9 mouse cellular contexts compared by ENCODE assay signal in genomic region chr10:42246483-42246882, GRCm38 (mm10). TPM values are rescaled to one million over a fixed set of nuclear protein-coding genes. Genes with fewer than 3 reads are reported as not detected.
DNase-seq lines count a peak whose midpoint lies in the region; ATAC-seq and TF ChIP-seq lines count a peak whose summit lies in the region.
"Had no signal": no experiment of that assay in that cellular context is flagged by ENCODE, and none has a peak within 500 bp of the region (broad histone marks: within the 10 kb centered on the region; RNA-seq: fewer than 3 reads in every experiment).

No protein-coding gene starts in this region.

- H3K27ac ChIP-seq in heart, embryonic 15.5 days, result peak overlapping the region; percentile 67
- H3K27ac ChIP-seq in limb, embryonic 12.5 days, result peak overlapping the region; percentile 84
- H3K27ac ChIP-seq in hindbrain, embryonic 11.5 days (ENCODE audit: low read depth, low read length), result no peak overlapping the region
- H3K27ac ChIP-seq in forebrain, embryonic 12.5 days, result no peak overlapping the region
- H3K27ac ChIP-seq: hindbrain, embryonic 15.5 days; midbrain, embryonic 10.5 days had no signal

- H3K9me3 ChIP-seq in heart, embryonic 15.5 days (replicated peaks), result no peaks in the 10 kb centered on the region
- no peaks in the 10 kb centered on the region for H3K9me3 ChIP-seq in G1E (replicated peaks)
- H3K9me3 ChIP-seq in limb, embryonic 12.5 days, result no peaks in the 10 kb centered on the region
- no peaks in the 10 kb centered on the region for H3K9me3 ChIP-seq in hindbrain, embryonic 11.5 days (ENCODE audit: control insufficient read depth, low read length)
- no peaks in the 10 kb centered on the region for H3K9me3 ChIP-seq in forebrain, embryonic 12.5 days
- H3K9me3 ChIP-seq: hindbrain, embryonic 15.5 days; midbrain, embryonic 10.5 days had no signal

- no peak for TF ChIP-seq CTCF in G1E (IDR thresholded peaks at IDR 0.05; ENCODE audit: low read depth, low read length)

- H3K4me1 ChIP-seq in heart, embryonic 15.5 days (replicated peaks), result peaks cover 79% of the 10 kb centered on the region
- H3K4me1 ChIP-seq in G1E (ENCODE audit: insufficient read depth, low read depth, low read length), result peaks cover 95% of the 10 kb centered on the region
- H3K4me1 ChIP-seq in limb, embryonic 12.5 days (replicated peaks), result peaks cover 70% of the 10 kb centered on the region
- H3K4me1 ChIP-seq in hindbrain, embryonic 11.5 days (replicated peaks; ENCODE audit: control insufficient read depth, insufficient read depth, low read length), result no peaks in the 10 kb centered on the region
- H3K4me1 ChIP-seq in forebrain, embryonic 12.5 days, result peaks cover 15% of the 10 kb centered on the region

- no peaks in the 10 kb centered on the region for H3K27me3 ChIP-seq in heart, embryonic 15.5 days
- no peaks in the 10 kb centered on the region for H3K27me3 ChIP-seq in G1E (ENCODE audit: insufficient read depth, low read length)
- no peaks in the 10 kb centered on the region for H3K27me3 ChIP-seq in limb, embryonic 12.5 days
- H3K27me3 ChIP-seq in hindbrain, embryonic 11.5 days (ENCODE audit: control insufficient read depth, insufficient read depth, low read length), result no peaks in the 10 kb centered on the region
- H3K27me3 ChIP-seq in forebrain, embryonic 12.5 days, result peaks cover 3% of the 10 kb centered on the region; the same call in 1 of the 2 replicates
- H3K27me3 ChIP-seq: hindbrain, embryonic 15.5 days had no signal

- H3K4me2 ChIP-seq in heart, embryonic 15.5 days, result no peak overlapping the region
- no peak overlapping the region for H3K4me2 ChIP-seq in limb, embryonic 12.5 days
- H3K4me2 ChIP-seq in hindbrain, embryonic 11.5 days (replicated peaks; ENCODE audit: low read depth, low read length), result no peak overlapping the region
- H3K4me2 ChIP-seq in forebrain, embryonic 12.5 days, result no peak overlapping the region
- H3K4me2 ChIP-seq: hindbrain, embryonic 15.5 days had no signal

- H3K9ac ChIP-seq in heart, embryonic 15.5 days, result no peak overlapping the region
- H3K9ac ChIP-seq in limb, embryonic 12.5 days (replicated peaks), result no peak overlapping the region
- no peak overlapping the region for H3K9ac ChIP-seq in hindbrain, embryonic 11.5 days (ENCODE audit: low read depth, low read length)
- H3K9ac ChIP-seq in forebrain, embryonic 12.5 days, result no peak overlapping the region
- H3K9ac ChIP-seq: hindbrain, embryonic 15.5 days had no signal

- intact Hi-C loops in heart, postnatal 25 days (cut with DNase I), result loop anchor here (2.0 kb wide), 1 partner anchor 44 kb away; no protein-coding TSS in a partner anchor

- 72% methylated on average over 3 of the region's 3 CpGs for WGBS in heart, embryonic 15.5 days
- WGBS in limb, embryonic 12.5 days, result 27% methylated on average over 3 of the region's 3 CpGs
- 62% methylated on average over 3 of the region's 3 CpGs for WGBS in hindbrain, embryonic 11.5 days
- 81% methylated on average over 3 of the region's 3 CpGs for WGBS in forebrain, embryonic 12.5 days

- no peak for ATAC-seq in heart, embryonic 15.5 days (replicated peaks; ENCODE audit: insufficient number of reproducible peaks, insufficient read depth, low FRiP score, low read depth)
- ATAC-seq in G1E (ENCODE audit: extremely low read depth, insufficient number of reproducible peaks, low FRiP score, poor library complexity, severe bottlenecking), result no peak
- no peak for ATAC-seq in limb, embryonic 12.5 days (ENCODE audit: insufficient number of reproducible peaks, insufficient read depth, low FRiP score, low TSS enrichment, low read depth)
- ATAC-seq in hindbrain, embryonic 11.5 days (ENCODE audit: low FRiP score), result no peak
- ATAC-seq in forebrain, embryonic 12.5 days (ENCODE audit: low FRiP score), result no peak

- no peak for DNase-seq in heart, postnatal 25 days (ENCODE audit: low spot score)
- DNase-seq in ES-CJ7 (ENCODE audit: low read depth, low spot score) (peak; percentile 88), G1E (ENCODE audit: low spot score) (no peak)
- no peak for DNase-seq in hindbrain, embryonic 11.5 days (ENCODE audit: low spot score)

- no peaks in the 10 kb centered on the region for H3K36me3 ChIP-seq in heart, embryonic 15.5 days
- H3K36me3 ChIP-seq in G1E (replicated peaks), result peaks cover 59% of the 10 kb centered on the region
- H3K36me3 ChIP-seq in limb, embryonic 12.5 days, result no peaks in the 10 kb centered on the region
- H3K36me3 ChIP-seq in hindbrain, embryonic 11.5 days (ENCODE audit: control insufficient read depth, insufficient read depth, low read length), result no peaks in the 10 kb centered on the region
- H3K36me3 ChIP-seq in forebrain, embryonic 12.5 days (replicated peaks), result no peaks in the 10 kb centered on the region
- H3K36me3 ChIP-seq: hindbrain, embryonic 15.5 days; midbrain, embryonic 10.5 days had no signal

- no peak overlapping the region for H3K4me3 ChIP-seq in heart, embryonic 15.5 days
- H3K4me3 ChIP-seq in G1E (ENCODE audit: low read depth, low read length), result peak overlapping the region; percentile 58; the same call in 1 of the 2 replicates
- H3K4me3 ChIP-seq in limb, embryonic 12.5 days (replicated peaks), result no peak overlapping the region
- no peak overlapping the region for H3K4me3 ChIP-seq in hindbrain, embryonic 11.5 days (ENCODE audit: low read depth, low read length)
- no peak overlapping the region for H3K4me3 ChIP-seq in forebrain, embryonic 12.5 days (replicated peaks)
- H3K4me3 ChIP-seq: hindbrain, embryonic 15.5 days; midbrain, embryonic 10.5 days had no signal

RNA-seq across cellular contexts. Expression of gene Foxo3, which starts 30.1 kb away (rescaled TPM):
- polyA plus RNA-seq in heart, embryonic 15.5 days (2015; fragmentation: Nextera tagmentation; extraction: Ambion mirVana), result 5.7 and 6.8 TPM in 2 replicates
- total RNA-seq in heart, postnatal 25 days (2021), result 10 to 100 TPM; 69.7 to 90.2 TPM
- 67.1 and 98.4 TPM in 2 replicates for total RNA-seq in G1E (2014; fragmentation: Nextera tagmentation)
- total RNA-seq in G1E (2017), result 39.3 and 45.5 TPM in 2 replicates
- polyA plus RNA-seq in G1E (2012), result 59.2 and 67.0 TPM in 2 replicates
- 6.3 and 6.4 TPM in 2 replicates for polyA plus RNA-seq in limb, embryonic 12.5 days (2016; fragmentation: Nextera tagmentation; extraction: Ambion mirVana)
- polyA plus RNA-seq in hindbrain, embryonic 11.5 days (2014; fragmentation: Nextera tagmentation; extraction: Ambion mirVana), result 3.6 and 5.0 TPM in 2 replicates
- 3.1 TPM in 2 replicates for polyA plus RNA-seq in forebrain, embryonic 12.5 days (2016; fragmentation: Nextera tagmentation; extraction: Ambion mirVana)

Comparison
In these comparisons a context has a peak if more than half of its experiments do, and no peak if none do; other contexts are left out.
1. H3K27ac ChIP-seq: peak in heart, embryonic 15.5 days (single experiment) and limb, embryonic 12.5 days (single experiment); none in hindbrain, embryonic 11.5 days (single experiment) and forebrain, embryonic 12.5 days (single experiment).